Mouse (Mus musculus) embryonic fibroblast, embryonic 13.5 days (primary cell): ENCODE results near the gene Prdm15.

ENCODE experiments used
- CTCF ChIP-seq: IDR thresholded peaks from 2 replicates; pipeline ENCODE4 v1.5.1; 2011; ENCODE audit warnings: mild to moderate bottlenecking, control low read depth, low read length, moderate library complexity, borderline replicate concordance; ENCODE audit not compliant: insufficient read depth
- POLR2A ChIP-seq: IDR thresholded peaks from 2 replicates; pipeline ENCODE4 v1.6.1; 2011; ENCODE audit warnings: low read depth, mild to moderate bottlenecking, control low read depth, low read length, moderate library complexity

DNA sequence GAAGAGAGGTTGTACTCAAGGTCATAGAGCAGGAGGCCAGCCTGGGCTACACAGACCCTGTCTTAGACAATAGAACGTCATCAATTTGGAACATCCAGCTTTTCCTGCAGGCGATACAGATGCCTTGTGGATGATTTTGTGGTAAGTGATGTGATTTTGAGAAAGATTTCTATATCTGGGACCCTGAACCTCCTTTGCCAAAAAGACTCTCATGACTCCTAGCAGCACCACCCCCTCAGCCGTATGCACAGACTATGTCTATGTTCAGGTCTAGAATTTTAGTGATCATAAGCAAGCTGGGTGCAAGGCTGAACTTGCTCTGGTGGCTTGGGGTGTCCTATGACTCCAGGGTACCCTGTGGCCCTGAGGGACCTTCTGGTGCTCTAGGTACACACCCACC, 46.0 kb downstream of the Prdm15 start:
- TF ChIP-seq POLR2A (no peak), CTCF (no peak)
